Mouse (Mus musculus) heart, embryonic 10.5 days (tissue): Measurements from ENCODE around the gene Ogfod2. TPM values are rescaled to one million over a fixed set of nuclear protein-coding genes. Genes with fewer than 3 reads are reported as not detected.

Source experiments
- DNase-seq: peaks from one replicate; pipeline ENCODE4 v3.0.0-alpha.2; 2017; ENCODE audit warnings: low spot score
- H3K27ac ChIP-seq: fragments of 300-500 bp; sonication (generic); 2 replicates; pipeline ENCODE4 v1.5.1; 2016; ENCODE audit warnings: mild to moderate bottlenecking
- H3K27me3 ChIP-seq: fragments of 300-500 bp; sonication (generic); 2 replicates; pipeline ENCODE4 v1.6.1; 2016; ENCODE audit warnings: mild to moderate bottlenecking; ENCODE audit not compliant: poor library complexity, insufficient read depth, severe bottlenecking
- H3K36me3 ChIP-seq: fragments of 300-500 bp; sonication (generic); 2 replicates; pipeline ENCODE4 v1.6.1; 2016; ENCODE audit warnings: mild to moderate bottlenecking, moderate library complexity
- H3K4me1 ChIP-seq: fragments of 300-500 bp; sonication (generic); 2 replicates; pipeline ENCODE4 v1.6.1; 2016; ENCODE audit warnings: mild to moderate bottlenecking
- H3K4me3 ChIP-seq: fragments of 300-500 bp; sonication (generic); 2 replicates; pipeline ENCODE4 v1.5.1; 2016; ENCODE audit warnings: mild to moderate bottlenecking, moderate library complexity
- H3K9me3 ChIP-seq: fragments of 300-500 bp; sonication (generic); 2 replicates; pipeline ENCODE4 v1.6.1; 2016; ENCODE audit warnings: mild to moderate bottlenecking, moderate library complexity
- WGBS: fragments of 180-500 bp; shearing (Covaris S2); methylation state at CpG from one replicate; pipeline ENCODE4 v1.1.7; 2016; 5-methylcytosine and 5-hydroxymethylcytosine counted together
- polyA plus RNA-seq: library from polyadenylated mRNA; unstranded; fragments of >200 nt; fragmentation: Nextera tagmentation; extraction: Ambion mirVana; gene quantifications from 2 replicates; pipeline ENCODE4 v1.2.1, GENCODE M21; 2016

Ogfod2 gene
- polyA plus RNA-seq, 1 experiment from 2014 or later, result 19.6 TPM

DNA sequence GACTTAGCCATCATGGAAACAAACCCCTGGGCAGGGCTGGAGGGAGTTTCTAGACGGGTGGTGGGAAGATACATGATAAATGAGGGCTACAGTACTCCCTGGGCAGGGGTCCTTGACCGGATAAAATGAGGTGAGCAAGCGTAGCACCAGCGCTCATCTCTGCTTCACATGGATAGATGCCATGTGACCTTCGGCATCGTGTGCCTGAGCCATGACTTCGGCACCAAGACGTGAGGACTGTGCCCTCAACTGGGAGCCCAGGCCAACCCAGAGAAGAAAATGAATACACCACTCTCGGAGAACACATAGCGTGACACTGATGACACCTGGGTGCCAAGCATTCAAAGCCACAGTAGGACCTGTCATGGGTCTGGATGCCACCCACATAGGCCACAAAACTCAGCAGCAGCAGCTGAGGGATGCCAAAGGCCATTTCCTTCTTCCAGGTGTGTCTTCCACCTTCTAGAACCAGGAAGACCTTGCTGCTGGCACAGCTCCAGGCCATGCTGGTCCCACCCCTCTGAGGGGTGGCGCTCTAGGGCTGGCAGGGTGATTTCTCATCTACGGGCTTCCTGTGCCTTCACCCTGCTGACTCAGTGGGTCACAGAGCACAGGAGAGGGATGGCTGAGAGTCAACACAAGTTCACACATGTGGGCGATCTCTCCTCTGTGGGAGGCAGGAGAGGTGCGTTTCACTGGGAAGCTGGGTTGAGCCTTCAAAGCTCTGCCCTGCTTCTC is 28.1 kb upstream of the Ogfod2 start:
- H3K36me3 ChIP-seq, result no peaks in the 10 kb centered on the region
- 78% methylated on average over 14 of the region's 14 CpGs for WGBS

GRCm38 (mm10) chr5:124084588-124085173 is 27.4 kb upstream of the Ogfod2 start:
- DNase-seq, result peak; percentile 92
- H3K36me3 ChIP-seq, result no peaks in the 10 kb centered on the region
- no peak overlapping the region for H3K27ac ChIP-seq
- 0 out of 2 replicates have a peak, but pooled peaks cover 6% of the 10 kb centered on the region for H3K27me3 ChIP-seq
- no peaks in the 10 kb centered on the region for H3K9me3 ChIP-seq
- H3K4me1 ChIP-seq, result peaks cover 29% of the 10 kb centered on the region
- H3K4me3 ChIP-seq, result no peak overlapping the region
- 40% methylated on average over 11 of the region's 11 CpGs for WGBS

More for the DNA sequence above, 28.1 kb upstream of the Ogfod2 start:
- H3K9me3 ChIP-seq, result no peaks in the 10 kb centered on the region
- 0 out of 2 replicates have a peak, but pooled peaks cover 4% of the 10 kb centered on the region for H3K27me3 ChIP-seq
- no peak for DNase-seq
- H3K4me1 ChIP-seq, result peaks cover 35% of the 10 kb centered on the region
- H3K4me3 ChIP-seq, result no peak overlapping the region
- H3K27ac ChIP-seq, result no peak overlapping the region

- Histone ChIP-seq H3K4me3 (no peak overlapping the region), H3K27me3 (0 out of 2 replicates have a peak, but pooled peaks cover 8% of the 10 kb centered on the region), H3K27ac (no peak overlapping the region), H3K9me3 (no peaks in the 10 kb centered on the region), H3K4me1 (peaks cover 21% of the 10 kb centered on the region), H3K36me3 (no peaks in the 10 kb centered on the region)
- DNase-seq, result no peak
- WGBS, result 68% methylated on average over 3 of the region's 3 CpGs
Measured at GRCm38 (mm10) chr5:124085513-124085912, 26.6 kb upstream of the Ogfod2 start.

- Histone ChIP-seq H3K36me3 (no peaks in the 10 kb centered on the region), H3K27me3 (peaks cover 8% of the 10 kb centered on the region; the same call in 1 of the 2 replicates), H3K9me3 (no peaks in the 10 kb centered on the region), H3K4me1 (peaks cover 12% of the 10 kb centered on the region), H3K4me3 (no peak overlapping the region), H3K27ac (no peak overlapping the region)
- no peak for DNase-seq
- WGBS, result 78% methylated on average over 4 of the region's 4 CpGs
Measured at GRCm38 (mm10) chr5:124086876-124087275, 25.2 kb upstream of the Ogfod2 start.

DNA sequence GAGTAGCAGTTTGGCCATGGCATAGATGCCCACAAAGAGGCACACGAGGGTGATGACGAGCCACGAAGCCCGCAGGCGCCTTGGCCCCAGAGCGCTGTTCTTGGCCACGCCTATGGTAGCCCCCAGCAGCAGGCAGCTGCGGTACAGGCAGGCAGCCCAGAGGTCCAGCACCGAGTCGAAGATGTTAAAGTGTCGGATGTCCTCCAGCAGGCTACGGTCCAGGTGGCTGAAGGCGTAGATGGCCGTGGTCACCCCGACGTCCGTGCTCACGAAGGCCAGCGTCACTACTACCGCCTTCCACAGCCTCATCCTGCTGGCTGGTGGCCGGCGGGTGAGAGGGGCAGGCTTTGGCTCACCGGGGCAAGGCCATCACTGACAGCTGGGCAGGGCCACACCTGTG is 22.2 kb upstream of the Ogfod2 start:
- H3K9me3 ChIP-seq, result no peaks in the 10 kb centered on the region
- no peaks in the 10 kb centered on the region for H3K36me3 ChIP-seq
- 80% methylated on average over 23 of the region's 23 CpGs for WGBS
- peaks cover 22% of the 10 kb centered on the region for H3K4me1 ChIP-seq
- no peak overlapping the region for H3K4me3 ChIP-seq
- no peak overlapping the region for H3K27ac ChIP-seq
- no peak for DNase-seq
- H3K27me3 ChIP-seq, result peaks cover 21% of the 10 kb centered on the region

DNA sequence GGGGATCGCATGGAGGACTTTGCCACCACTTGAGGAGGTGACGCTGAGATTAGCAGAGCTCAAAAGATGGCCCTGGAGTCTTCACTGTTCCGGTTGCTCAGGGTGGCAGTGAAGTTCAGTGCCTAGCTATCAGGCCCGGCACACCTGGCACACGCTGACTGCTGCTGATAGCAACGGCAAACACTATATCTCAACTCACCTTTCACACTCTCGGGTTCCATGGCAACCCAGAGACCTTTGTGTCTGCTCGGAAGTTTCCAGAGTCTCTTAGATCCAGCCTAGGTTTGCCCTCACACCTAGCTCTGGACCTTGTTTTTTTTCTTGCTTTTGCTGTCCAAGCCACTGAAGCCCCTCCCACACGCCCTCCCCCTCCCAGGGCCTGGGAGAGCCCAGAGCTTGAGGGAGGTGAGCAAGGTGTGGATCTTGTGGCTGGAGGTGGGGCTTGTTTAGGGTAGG is 20.1 kb upstream of the Ogfod2 start:
- H3K27ac ChIP-seq, result no peak overlapping the region
- 48% methylated on average over 9 of the region's 9 CpGs for WGBS
- DNase-seq, result no peak

DNA sequence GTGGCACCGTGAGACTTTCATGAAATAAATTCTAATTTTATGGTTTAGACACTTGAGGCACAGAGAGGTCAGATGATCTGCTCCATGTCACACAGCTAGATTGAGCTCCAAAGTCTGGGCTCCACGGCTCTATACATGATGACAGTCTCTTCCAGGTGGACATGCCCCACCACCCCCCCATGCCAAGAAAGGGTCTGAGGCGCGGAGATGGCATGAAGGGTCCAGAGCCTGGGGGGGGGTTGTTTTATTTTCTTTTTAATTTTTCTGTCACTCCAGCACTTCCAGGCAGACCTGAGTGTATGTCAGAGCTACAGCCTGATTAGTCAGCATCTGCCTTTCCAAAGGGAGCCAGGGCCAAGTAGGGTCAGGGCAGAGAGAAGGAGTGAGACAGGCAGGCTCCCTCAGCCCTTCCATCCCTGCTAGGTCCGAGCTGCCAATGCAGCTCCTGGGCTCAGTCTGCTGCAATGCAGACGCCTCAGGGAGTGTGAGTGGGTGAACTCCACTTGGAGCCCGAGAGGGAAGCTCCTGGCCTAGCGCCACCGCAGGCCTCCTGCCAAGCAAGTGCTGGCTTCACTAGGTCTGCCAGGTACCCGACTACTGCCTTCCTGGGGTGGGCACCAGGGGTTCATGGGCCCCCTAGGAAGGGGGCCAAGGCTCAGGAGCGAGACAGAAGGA is 18.8 kb upstream of the Ogfod2 start:
- no peak overlapping the region for H3K4me3 ChIP-seq
- 74% methylated on average over 11 of the region's 11 CpGs for WGBS
- H3K36me3 ChIP-seq, result no peaks in the 10 kb centered on the region
- H3K27ac ChIP-seq, result no peak overlapping the region
- H3K9me3 ChIP-seq, result no peaks in the 10 kb centered on the region
- peaks cover 28% of the 10 kb centered on the region for H3K4me1 ChIP-seq
- H3K27me3 ChIP-seq, result peaks cover 26% of the 10 kb centered on the region
- no peak for DNase-seq

More for the DNA sequence above, 20.1 kb upstream of the Ogfod2 start:
- peaks cover 28% of the 10 kb centered on the region for H3K4me1 ChIP-seq
- no peaks in the 10 kb centered on the region for H3K36me3 ChIP-seq
- no peak overlapping the region for H3K4me3 ChIP-seq
- H3K27me3 ChIP-seq, result peaks cover 26% of the 10 kb centered on the region
- no peaks in the 10 kb centered on the region for H3K9me3 ChIP-seq

DNA sequence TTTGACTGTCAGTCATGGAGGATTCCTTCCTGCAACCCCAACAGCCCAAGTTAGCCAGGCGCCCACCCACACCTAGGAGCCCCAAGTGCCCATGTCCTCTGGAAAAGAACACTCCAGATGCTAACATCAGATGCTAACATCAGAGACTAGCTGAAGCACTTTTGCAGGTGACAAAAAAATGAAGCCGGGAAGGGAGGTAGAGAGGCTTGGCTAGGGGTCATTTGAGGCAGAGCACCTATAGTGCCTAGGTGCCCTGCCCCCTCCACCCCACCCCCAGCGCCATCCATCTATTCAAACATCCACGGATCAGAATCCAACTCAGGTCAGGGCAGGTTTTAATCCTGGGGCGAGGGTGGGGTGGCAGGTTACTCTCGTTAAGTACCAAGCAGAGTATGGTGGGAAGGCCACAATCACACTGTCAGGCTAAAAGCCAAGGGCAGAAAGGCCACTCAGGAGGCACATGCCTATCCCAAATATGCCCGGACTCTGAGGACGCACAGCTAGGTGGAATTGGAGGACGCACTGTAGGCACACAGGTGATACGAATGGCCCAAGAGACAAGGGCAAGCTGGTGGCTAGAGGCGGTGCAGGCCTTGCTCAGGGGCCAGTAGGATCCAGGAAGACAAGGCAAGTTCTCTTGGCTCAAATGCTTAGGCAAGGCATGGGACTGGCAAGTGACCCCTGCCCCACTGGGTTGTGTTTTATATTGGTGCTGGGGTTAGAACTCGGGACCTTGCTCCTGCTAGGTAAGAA is 18.1 kb upstream of the Ogfod2 start:
- no peak overlapping the region for H3K4me3 ChIP-seq
- H3K4me1 ChIP-seq, result peaks cover 28% of the 10 kb centered on the region
- H3K9me3 ChIP-seq, result no peaks in the 10 kb centered on the region
- WGBS, result 83% methylated on average over 12 of the region's 12 CpGs
- H3K27ac ChIP-seq, result no peak overlapping the region
- peaks cover 26% of the 10 kb centered on the region for H3K27me3 ChIP-seq
- no peak for DNase-seq
- H3K36me3 ChIP-seq, result no peaks in the 10 kb centered on the region

- H3K4me3 ChIP-seq, result peak overlapping the region; percentile 69
- H3K27ac ChIP-seq, result peak overlapping the region; percentile 80
- 0 out of 2 replicates have a peak, but pooled peaks cover 2% of the 10 kb centered on the region for H3K9me3 ChIP-seq
- peaks cover 21% of the 10 kb centered on the region for H3K27me3 ChIP-seq
- 13% methylated on average over 19 of the region's 19 CpGs for WGBS
- H3K36me3 ChIP-seq, result no peaks in the 10 kb centered on the region
- DNase-seq, result no peak
- peaks cover 28% of the 10 kb centered on the region for H3K4me1 ChIP-seq
Measured at GRCm38 (mm10) chr5:124095077-124095581, 17.0 kb upstream of the Ogfod2 start.

DNA sequence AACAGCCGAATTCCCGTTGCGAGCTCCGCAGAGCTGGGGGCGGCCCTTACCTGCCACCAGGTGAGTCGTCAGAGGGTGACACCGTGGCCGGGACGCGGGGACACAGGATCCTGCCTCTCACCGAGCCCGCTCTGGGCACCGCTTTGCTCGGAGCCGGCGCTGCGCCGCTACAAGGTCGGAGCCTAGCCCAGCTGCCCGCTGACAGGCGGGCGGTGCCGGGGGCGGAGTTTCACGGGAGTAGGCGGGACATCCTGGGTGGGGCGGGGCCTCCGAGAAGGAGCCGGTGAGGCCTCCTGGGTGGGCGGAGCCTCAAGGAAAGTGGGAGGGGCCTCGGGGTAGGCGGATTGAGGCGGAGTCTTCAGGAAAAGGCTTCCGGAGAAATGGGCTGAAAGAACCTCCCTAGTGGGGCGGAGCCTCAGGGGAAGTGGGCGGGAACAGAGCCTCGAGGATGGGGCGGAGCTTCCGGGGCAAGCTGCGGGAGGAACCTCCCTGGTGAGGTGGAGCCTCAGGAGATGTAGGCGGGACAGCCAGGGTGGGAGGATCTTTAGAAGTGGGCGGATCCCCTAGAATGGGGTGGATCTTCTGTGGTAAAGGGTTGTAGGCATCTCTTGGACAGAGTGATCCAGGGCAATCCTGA is 16.4 kb upstream of the Ogfod2 start, which contains the start of gene Abcb9:
TSS of gene Abcb9 (minus strand) at position 203 of the 637 bp plus-strand sequence.
- peak; percentile 99 for DNase-seq
- H3K4me3 ChIP-seq, result peak within 1 kb of the TSS; percentile 69
- peaks cover 28% of the 10 kb centered on the region for H3K4me1 ChIP-seq
- WGBS, result under 1% methylated on average over 42 of the region's 42 CpGs
- peak within 1 kb of the TSS; percentile 80 for H3K27ac ChIP-seq
- H3K27me3 ChIP-seq, result peaks cover 21% of the 10 kb centered on the region
- H3K9me3 ChIP-seq, result 0 out of 2 replicates have a peak, but pooled peaks cover 2% of the 10 kb centered on the region
- no peaks in the 10 kb centered on the region for H3K36me3 ChIP-seq

GRCm38 (mm10) chr5:124098923-124099322 is 13.2 kb upstream of the Ogfod2 start:
- WGBS, result 83% methylated on average over 2 of the region's 2 CpGs
- Histone ChIP-seq H3K4me3 (no peak overlapping the region), H3K9me3 (0 out of 2 replicates have a peak, but pooled peaks cover 2% of the 10 kb centered on the region), H3K4me1 (peaks cover 14% of the 10 kb centered on the region), H3K27me3 (peaks cover 14% of the 10 kb centered on the region), H3K36me3 (0 out of 2 replicates have a peak, but pooled peaks cover under 1% of the 10 kb centered on the region), H3K27ac (no peak overlapping the region)
- DNase-seq, result no peak
